Mouse (Mus musculus): ENCODE measurements around the gene Mrgprg.

- TF ChIP-seq CTCF (conservative IDR thresholded peaks at IDR 0.05; ENCODE audit: low read length) (peak; percentile 46), NANOG (IDR thresholded peaks at IDR 0.05; ENCODE audit: borderline replicate concordance, low read length) (no peak)
Measured at GRCm38 (mm10) chr7:143793121-143793520, 26.3 kb upstream of the Mrgprg start.
